Mouse (Mus musculus) CH12F3 (cell line): ENCODE data around the gene Top1.

ENCODE experiments used
- in situ Hi-C: fragments of 300-500 bp; cut with MboI; formaldehyde crosslinking; loops from 2 replicates; pipeline ENCODE4 v1.14.3; 2020; ENCODE audit warnings: low sequenced_read_pairs

Top1 gene

GRCm38 (mm10) chr2:160771325-160772276 is 125.9 kb downstream of the Top1 start:
- in situ Hi-C loops = loop anchor here (25.0 kb wide), 1 partner anchor 116 kb away; the partner anchor contains the start of gene Lpin3
